Mouse (Mus musculus) urinary bladder, postnatal 36 days (tissue): ENCODE measurements around the gene Slc22a23.

Experiments
- DNase-seq, 2 experiments: peaks; one replicate each; pipeline ENCODE4 v3.0.0; 2022; ENCODE audit warnings: low spot score in 2 of 2, mixed read lengths in 1 of 2

Gene Slc22a23

DNA sequence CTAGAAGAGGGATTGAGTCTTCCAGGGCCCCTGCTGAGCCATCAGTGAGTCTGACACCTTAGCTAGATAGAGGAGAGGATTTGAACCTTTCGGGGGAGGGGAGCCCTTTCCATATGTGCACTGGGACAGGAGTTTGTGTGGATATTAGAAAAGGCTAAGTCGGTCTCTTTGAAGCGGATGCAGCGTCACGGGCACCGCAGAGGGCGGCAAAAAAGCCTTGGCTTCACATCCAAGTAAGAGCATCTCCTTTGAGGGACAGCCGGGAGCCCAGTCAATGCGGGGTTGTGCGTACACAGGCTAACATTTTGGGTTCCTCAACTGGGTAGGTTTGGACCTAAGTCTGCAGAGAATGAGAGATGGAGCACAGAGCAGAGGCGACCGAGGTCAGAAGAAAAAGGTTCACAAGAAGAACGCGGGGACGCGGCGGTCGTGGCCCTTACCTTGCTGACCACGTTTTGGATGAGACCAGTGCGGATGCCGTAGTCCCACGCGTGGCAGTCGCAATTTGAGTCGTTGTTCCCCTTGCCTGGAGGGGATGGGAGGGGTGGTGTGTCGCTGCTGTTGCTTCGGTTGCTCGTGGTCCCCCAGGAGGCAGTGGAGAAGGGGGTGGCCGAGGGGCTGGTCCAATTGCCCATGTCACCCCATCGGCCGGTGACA, 1.1 kb downstream of the Slc22a23 start:
- no peak for DNase-seq

DNA sequence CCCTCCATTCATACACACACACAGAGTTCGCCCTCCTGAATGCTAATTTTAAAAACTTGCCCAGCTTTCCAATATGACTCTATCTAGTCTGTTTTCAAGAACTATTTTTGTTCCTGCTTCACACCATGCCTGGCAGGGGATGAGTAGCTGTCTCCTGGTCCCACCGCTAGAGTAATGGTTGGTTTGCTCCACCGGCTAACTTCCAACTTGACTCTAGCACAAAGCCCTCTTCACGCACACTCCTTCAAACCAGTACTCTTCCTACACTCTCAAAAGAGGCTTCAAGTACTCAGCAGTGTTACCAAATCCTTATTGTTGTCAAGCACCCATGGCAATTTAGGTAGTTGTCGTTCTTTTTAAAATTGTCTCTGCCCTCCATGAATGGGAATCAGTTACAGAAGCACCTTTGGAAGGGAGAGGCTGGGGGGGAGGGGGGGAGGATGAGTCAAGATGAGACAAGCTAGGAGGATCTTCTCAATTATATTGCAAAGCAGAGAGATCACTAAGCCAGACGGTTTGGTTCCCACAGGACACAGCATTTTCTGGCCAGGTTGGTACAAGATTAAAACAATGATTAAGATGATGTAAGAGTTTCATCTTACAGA, 2.6 kb downstream of the Slc22a23 start:
- DNase-seq = no peak

GRCm38 (mm10) chr13:34336895-34337294, 8.1 kb downstream of the Slc22a23 start:
- DNase-seq = no peak

- DNase-seq = no peak
These were observed 10.1 kb downstream of the Slc22a23 start for GRCm38 (mm10) chr13:34334847-34335246.

DNA sequence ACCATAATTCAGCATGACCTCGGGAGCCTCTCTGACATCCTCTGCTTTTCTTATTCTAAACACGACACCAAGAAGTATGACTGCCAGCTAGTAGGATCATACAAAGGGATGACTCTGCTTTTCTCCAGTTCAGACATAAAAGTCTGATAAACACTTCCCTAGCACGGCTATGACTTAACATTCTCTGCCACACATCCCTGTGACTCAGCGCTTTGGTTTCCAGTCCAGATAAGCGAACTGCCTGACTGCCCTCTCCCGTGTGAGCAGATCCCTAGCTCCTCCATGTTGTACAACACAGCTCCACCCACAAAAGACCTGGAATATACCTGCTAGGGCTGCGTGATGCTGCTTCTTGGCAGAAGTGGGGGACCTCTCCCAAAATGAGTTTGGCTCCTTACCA, 12.2 kb downstream of the Slc22a23 start:
- peak in 1 of 2 experiments; percentile 44 for DNase-seq

DNA sequence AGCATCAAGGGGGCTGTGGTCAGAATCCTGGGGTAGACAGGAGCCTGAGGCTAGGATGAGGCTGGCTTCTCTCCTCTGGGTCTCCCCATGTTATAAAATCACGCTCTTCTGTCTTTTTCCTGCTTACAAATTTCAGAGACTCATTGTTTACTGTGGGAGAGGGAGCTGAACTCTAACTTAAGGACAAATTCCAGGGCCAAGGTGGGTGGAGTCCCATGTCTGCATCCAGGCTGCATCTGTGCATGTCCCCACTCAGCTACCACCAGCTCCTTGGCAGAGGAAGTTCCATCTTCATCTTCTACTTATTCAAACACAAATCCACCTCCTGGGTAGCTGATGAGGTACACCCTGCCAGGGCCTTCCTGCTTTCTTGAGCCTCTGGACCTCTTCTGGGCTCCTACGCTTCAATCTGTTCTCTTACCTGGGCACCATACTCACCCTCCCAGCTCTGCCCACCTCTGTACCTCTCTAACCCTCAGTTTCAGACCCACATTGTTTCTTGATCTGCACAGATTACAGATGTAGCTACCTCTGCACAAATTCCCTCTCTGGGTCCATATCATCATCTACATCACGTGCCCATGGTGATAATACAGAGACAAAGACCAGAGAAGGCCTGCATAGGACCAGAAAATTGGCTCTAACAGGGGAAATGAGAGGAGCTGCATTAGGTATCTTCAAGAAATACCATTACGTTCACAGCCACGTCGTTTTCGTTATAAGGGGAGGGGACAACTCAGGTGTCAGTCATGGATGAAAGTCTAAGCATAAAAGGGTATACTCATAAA, 13.4 kb downstream of the Slc22a23 start:
- no peak for DNase-seq

DNA sequence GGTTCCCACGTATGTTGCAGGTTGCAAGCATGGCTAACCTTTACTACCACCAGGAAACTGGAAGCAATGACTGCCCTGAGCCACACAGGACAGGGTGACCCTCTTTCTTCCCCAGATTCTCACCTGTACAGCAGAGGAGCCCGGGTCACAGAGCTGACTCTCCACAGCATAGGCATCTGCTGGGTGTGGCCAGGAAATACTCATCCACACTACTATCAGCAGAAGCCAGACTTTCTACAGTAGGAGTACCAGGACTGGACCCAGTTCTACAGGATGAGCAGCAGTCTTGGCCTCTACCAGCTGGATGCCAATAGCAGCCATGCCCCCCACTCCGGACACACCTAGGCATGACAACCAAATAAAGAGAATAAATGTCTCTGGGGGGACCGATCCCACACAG, 15.4 kb downstream of the Slc22a23 start:
- no peak for DNase-seq

GRCm38 (mm10) chr13:34326992-34327391, 18.0 kb downstream of the Slc22a23 start:
- DNase-seq = no peak

GRCm38 (mm10) chr13:34323361-34323760, 21.6 kb downstream of the Slc22a23 start:
- DNase-seq = no peak

DNA sequence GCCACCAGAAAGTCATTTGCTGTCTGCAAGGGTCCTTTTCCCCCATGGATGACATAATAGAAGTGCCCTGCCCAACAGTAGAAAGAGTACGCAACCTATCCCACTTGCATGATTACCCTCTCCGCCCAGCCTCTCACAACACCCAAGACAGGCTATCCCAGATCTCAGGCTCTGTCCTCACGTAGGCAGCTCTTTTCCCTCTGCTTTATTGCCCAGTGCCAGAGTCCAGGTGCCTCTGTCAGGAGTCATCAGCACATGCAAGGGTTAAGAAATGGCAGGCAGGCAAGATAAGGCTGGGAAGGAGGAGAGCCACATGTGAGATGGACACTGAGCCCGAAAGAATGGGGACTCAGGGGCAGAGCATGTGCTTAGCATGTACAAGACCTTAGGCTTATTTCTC, 24.5 kb downstream of the Slc22a23 start:
- no peak for DNase-seq

GRCm38 (mm10) chr13:34317051-34317450, 27.9 kb downstream of the Slc22a23 start:
- no peak for DNase-seq

GRCm38 (mm10) chr13:34316511-34316910, 28.5 kb downstream of the Slc22a23 start:
- no peak for DNase-seq

- DNase-seq = no peak
These were observed 31.9 kb downstream of the Slc22a23 start for GRCm38 (mm10) chr13:34313033-34313491.

GRCm38 (mm10) chr13:34312346-34313002, 32.5 kb downstream of the Slc22a23 start:
- DNase-seq = no peak

DNA sequence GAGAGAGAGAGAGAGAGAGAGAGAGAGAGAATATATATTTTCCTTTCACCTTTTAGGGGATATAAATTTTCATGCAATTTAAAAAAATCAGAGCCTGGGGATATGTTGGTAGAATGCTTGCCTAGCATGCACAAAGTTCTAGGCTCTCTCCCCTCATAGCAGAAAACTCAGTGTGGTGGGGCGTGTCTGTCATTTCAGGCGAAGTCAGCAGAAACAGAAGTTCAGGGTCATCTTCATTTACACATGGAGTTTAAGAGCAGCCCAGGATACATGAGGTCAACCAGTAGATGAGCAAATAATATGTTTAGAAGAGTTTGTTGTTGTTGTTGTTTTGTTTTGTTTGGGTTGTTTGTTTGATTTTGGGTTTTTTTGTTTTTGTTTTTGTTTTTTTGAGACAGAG, 33.4 kb downstream of the Slc22a23 start:
- DNase-seq = no peak

DNA sequence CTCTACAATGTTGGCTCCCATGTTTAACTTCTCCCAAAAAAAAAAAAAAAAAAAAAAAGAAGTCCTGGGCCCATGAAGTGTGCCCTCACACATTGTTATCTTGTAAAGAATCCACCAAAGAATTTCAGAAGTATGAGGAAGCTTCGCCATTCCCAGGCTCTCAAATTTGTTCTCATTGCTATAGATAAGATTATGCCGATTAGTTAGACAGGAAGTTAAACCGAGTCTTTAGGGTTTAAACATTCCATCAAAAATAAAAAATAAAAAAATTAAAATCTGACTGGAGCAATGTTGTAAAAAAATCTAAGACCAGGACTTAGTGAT, 36.4 kb downstream of the Slc22a23 start:
- DNase-seq = no peak

DNA sequence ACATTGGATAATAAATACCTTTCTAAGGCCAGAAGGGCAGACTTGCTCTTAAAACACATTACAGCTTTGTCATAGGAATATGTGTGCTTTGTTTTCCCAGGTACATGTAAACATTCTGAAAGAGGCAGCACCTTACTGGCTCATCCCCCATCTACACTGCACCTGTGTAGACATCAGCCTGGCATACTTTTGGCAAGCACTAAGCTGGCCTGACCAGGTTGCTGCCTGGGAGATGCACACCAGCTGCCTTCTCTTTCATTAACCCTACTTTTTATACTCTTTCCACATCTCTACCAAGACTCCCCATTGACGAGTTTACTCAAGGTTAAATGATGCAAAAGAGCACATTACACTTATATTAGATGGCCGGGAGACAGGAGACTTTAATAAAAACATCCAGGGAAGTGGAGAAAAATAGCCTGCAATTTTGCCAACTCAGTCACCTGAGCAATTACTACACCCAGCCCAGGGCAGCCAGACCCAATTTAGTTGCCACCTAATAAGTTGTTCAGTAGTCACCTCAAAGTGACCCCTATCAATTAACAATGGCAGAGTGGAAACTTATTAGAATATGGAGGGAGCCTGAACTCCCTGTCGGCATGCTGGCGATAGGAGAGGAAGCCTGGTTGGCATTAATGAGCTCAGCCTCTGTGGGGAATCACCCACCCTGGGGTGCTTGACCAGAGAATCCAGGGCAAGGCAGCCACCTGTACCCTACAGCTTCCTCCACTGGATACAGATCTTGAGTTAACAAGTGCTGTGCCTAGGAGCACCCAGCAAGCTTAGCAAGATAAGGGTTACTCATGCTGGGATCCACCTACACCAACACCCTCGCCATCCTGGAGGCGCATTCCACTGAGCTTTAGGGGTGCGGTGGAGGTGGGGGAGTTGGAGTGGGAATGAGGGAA, 37.0 kb downstream of the Slc22a23 start:
- DNase-seq = no peak

DNA sequence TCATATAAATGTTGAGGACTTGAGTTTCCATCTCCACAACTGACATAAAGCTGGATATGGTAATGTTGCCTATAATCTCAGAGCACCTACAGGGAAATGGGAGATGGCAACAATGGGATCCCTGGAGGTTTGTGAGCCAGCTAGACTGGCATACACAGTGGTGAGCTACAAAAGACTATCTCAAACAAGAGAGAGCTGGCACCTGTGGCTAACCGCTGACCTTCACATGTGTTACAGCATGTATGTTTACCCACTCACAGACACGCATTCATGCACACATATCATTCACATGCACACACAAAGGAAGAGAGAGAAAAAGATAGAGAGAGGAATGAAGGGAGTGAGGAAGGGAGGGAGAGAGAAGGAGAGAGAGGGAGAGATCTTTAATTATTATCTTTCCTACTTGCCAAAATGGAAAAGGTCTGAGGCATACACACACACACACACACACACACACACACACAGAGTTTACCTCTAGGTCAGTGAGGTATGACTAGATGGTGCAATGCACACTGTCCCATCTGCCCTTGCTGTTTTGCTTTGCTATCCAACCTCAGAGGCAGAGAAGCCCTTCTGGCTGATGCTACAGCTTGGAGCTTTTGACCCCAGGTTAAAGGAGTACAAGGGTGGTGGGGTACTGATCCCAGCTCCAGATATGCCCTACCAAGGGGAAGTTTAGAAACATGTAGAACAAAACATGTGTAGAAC, 38.9 kb downstream of the Slc22a23 start:
- DNase-seq = no peak

DNA sequence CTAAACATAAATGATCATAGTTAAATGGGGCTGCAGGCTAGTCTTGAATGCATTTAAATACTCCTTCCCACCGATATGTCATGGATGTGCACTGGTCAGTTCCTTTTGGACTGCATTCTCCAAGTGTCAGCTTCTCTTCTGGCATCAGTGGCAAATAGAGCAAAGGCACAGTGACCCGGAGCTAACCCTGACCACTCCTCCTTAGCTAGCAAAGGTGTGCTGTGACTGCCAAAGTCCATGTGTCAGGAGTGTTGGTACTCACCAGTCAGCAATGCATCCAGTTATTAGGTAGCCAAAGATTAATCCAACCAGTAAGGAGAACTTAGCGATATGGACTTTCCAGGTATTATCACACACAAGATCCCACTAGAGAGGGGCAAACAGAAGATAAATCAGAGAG, 40.1 kb downstream of the Slc22a23 start:
- no peak for DNase-seq

DNA sequence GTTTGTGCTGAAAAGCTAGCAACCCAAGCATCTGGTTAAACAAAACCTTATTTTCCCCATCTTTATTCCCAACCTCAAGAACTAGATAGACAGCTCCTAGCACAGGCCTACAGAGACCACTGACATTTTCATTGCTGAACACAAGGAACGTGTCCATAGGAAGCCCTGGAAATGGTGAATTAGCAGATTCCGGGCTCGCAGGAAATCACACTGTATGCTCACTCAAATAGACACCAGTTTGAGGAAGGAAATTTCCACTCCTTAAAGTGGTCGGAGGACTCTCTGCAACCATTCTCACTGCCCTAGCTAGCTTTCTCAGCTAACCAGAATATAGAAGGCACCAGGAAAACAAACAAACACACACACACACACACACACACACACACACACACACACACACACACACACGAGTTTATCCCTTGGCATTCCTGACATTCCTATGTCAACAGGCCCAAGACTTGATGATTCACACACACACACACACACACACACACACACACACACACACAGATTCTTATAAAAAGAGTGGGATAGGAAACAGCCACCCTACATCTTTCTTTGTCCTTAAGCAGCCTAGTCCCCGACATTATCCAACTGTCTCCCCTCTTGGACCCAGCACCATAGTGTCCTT, 41.5 kb downstream of the Slc22a23 start:
- DNase-seq = no peak
